Mouse (Mus musculus) urinary bladder, postnatal 36 days (tissue): Measurements from ENCODE around the gene Cryzl2.

Experiments
- DNase-seq, 2 experiments: peaks; one replicate each; pipeline ENCODE4 v3.0.0; 2022; ENCODE audit warnings: low spot score in 2 of 2, mixed read lengths in 1 of 2

Gene Cryzl2

GRCm38 (mm10) chr1:157458421-157459208 lies at the start of gene Cryzl2:
TSS of gene Cryzl2 (plus strand) at chr1:157458577.
- DNase-seq, result peak; percentile 53 to 79

GRCm38 (mm10) chr1:157409648-157410047 lies 48.7 kb upstream of the Cryzl2 start:
- no peak for DNase-seq

GRCm38 (mm10) chr1:157410937-157411336 lies 47.4 kb upstream of the Cryzl2 start:
- DNase-seq, result no peak

GRCm38 (mm10) chr1:157411341-157411710 lies 47.1 kb upstream of the Cryzl2 start:
- DNase-seq, result no peak

GRCm38 (mm10) chr1:157411711-157412380 lies 46.5 kb upstream of the Cryzl2 start:
- DNase-seq, result peak; percentile 48 to 60

- DNase-seq, result peak; percentile 90 to 93
Measured at GRCm38 (mm10) chr1:157412454-157413369, 45.7 kb upstream of the Cryzl2 start, which contains the start of gene Rasal2. TSS of gene Rasal2 (minus strand) at chr1:157412595.

GRCm38 (mm10) chr1:157415771-157416170 lies 42.6 kb upstream of the Cryzl2 start:
- DNase-seq, result no peak

- DNase-seq, result no peak
Measured at GRCm38 (mm10) chr1:157416628-157417027, 41.7 kb upstream of the Cryzl2 start.

GRCm38 (mm10) chr1:157417414-157417813 lies 41.0 kb upstream of the Cryzl2 start:
- DNase-seq, result no peak

GRCm38 (mm10) chr1:157417861-157418260 lies 40.5 kb upstream of the Cryzl2 start:
- no peak for DNase-seq

GRCm38 (mm10) chr1:157425741-157426427 lies 32.5 kb upstream of the Cryzl2 start:
- DNase-seq, result no peak

GRCm38 (mm10) chr1:157426933-157427332 lies 31.4 kb upstream of the Cryzl2 start:
- DNase-seq, result no peak

GRCm38 (mm10) chr1:157427604-157428003 lies 30.8 kb upstream of the Cryzl2 start:
- DNase-seq, result no peak

GRCm38 (mm10) chr1:157428366-157428765 lies 30.0 kb upstream of the Cryzl2 start:
- DNase-seq, result no peak

- no peak for DNase-seq
Measured at GRCm38 (mm10) chr1:157433316-157433715, 25.1 kb upstream of the Cryzl2 start.

GRCm38 (mm10) chr1:157434404-157434803 lies 24.0 kb upstream of the Cryzl2 start:
- no peak for DNase-seq

GRCm38 (mm10) chr1:157435926-157436325 lies 22.5 kb upstream of the Cryzl2 start:
- no peak for DNase-seq

GRCm38 (mm10) chr1:157438290-157438689 lies 20.1 kb upstream of the Cryzl2 start:
- no peak for DNase-seq

GRCm38 (mm10) chr1:157439101-157439500 lies 19.3 kb upstream of the Cryzl2 start:
- DNase-seq, result no peak

GRCm38 (mm10) chr1:157439973-157440641 lies 18.3 kb upstream of the Cryzl2 start:
- no peak for DNase-seq
